Mouse (Mus musculus) kidney, embryonic 14.5 days (tissue): Measurements from ENCODE around the gene Hivep3. TPM values are rescaled to one million over a fixed set of nuclear protein-coding genes. Genes with fewer than 3 reads are reported as not detected.

Source experiments
- ATAC-seq: fragments of 200-750 bp; cut with Nextera tagmentation; 2 replicates; pipeline ENCODE4 v1.8.0; 2017; ENCODE audit warnings: moderate number of reproducible peaks, mild to moderate bottlenecking, moderate TSS enrichment, moderate library complexity; ENCODE audit not compliant: low FRiP score, low TSS enrichment
- H3K27ac ChIP-seq: fragments of 300-500 bp; sonication (generic); 2 replicates; pipeline ENCODE4 v1.5.1; 2014; ENCODE audit warnings: low read depth, mild to moderate bottlenecking, low read length, moderate library complexity, mixed read lengths
- H3K27me3 ChIP-seq: fragments of 300-500 bp; sonication (generic); 2 replicates; pipeline ENCODE4 v1.6.1; 2014; ENCODE audit warnings: mild to moderate bottlenecking, low read length; ENCODE audit not compliant: control insufficient read depth, insufficient read depth
- H3K36me3 ChIP-seq: fragments of 300-500 bp; sonication (generic); 2 replicates; pipeline ENCODE4 v1.6.1; 2014; ENCODE audit warnings: low read length, mixed read lengths; ENCODE audit not compliant: control insufficient read depth, insufficient read depth
- H3K4me1 ChIP-seq: fragments of 300-500 bp; sonication (generic); 2 replicates; pipeline ENCODE4 v1.6.1; 2014; ENCODE audit warnings: low read length, mixed read lengths; ENCODE audit not compliant: control insufficient read depth, insufficient read depth
- H3K4me2 ChIP-seq: fragments of 300-500 bp; sonication (generic); replicated peaks from 2 replicates; pipeline ENCODE4 v1.6.1; 2014; ENCODE audit warnings: low read depth, mild to moderate bottlenecking, low read length
- H3K4me3 ChIP-seq: fragments of 300-500 bp; sonication (generic); 2 replicates; pipeline ENCODE4 v1.5.1; 2014; ENCODE audit warnings: mild to moderate bottlenecking, low read length
- H3K9ac ChIP-seq: fragments of 300-500 bp; sonication (generic); 2 replicates; pipeline ENCODE4 v1.6.1; 2014; ENCODE audit warnings: low read depth, mild to moderate bottlenecking, low read length, moderate library complexity
- H3K9me3 ChIP-seq: fragments of 300-500 bp; sonication (generic); 2 replicates; pipeline ENCODE4 v1.6.1; 2016; ENCODE audit warnings: low read length; ENCODE audit not compliant: control insufficient read depth
- WGBS: fragments of 180-500 bp; shearing (Covaris S2); extraction: QIAGEN DNeasy Blood & Tissue Kit; methylation state at CpG from one replicate; pipeline ENCODE4 v1.1.7; 2014; 5-methylcytosine and 5-hydroxymethylcytosine counted together
- polyA plus RNA-seq: library from polyadenylated mRNA; unstranded; fragments of >200 nt; fragmentation: Nextera tagmentation; extraction: Ambion mirVana; gene quantifications from 2 replicates; pipeline ENCODE4 v1.2.1, GENCODE M21; 2014

The Hivep3 gene
- polyA plus RNA-seq, 1 experiment from 2014 or later: 6.3 TPM

GRCm38 (mm10) chr4:120164316-120164715 is 430.7 kb downstream of the Hivep3 start:
- Histone ChIP-seq H3K27ac (no peak overlapping the region), H3K4me3 (no peak overlapping the region), H3K9me3 (no peaks in the 10 kb centered on the region), H3K9ac (no peak overlapping the region), H3K4me1 (peaks cover 8% of the 10 kb centered on the region; the same call in 1 of the 2 replicates), H3K36me3 (no peaks in the 10 kb centered on the region), H3K27me3 (no peaks in the 10 kb centered on the region; the same call in 1 of the 2 replicates), H3K4me2 (no peak overlapping the region)
- ATAC-seq: no peak
- WGBS: 76% methylated on average over 5 of the region's 5 CpGs

- Histone ChIP-seq H3K4me2 (no peak overlapping the region), H3K4me3 (no peak overlapping the region), H3K27me3 (no peaks in the 10 kb centered on the region; the same call in 1 of the 2 replicates), H3K27ac (no peak overlapping the region), H3K4me1 (no peaks in the 10 kb centered on the region), H3K9me3 (no peaks in the 10 kb centered on the region), H3K9ac (no peak overlapping the region), H3K36me3 (no peaks in the 10 kb centered on the region)
- no peak for ATAC-seq
- WGBS: 76% methylated on average over 6 of the region's 6 CpGs
These were observed 434.2 kb downstream of the Hivep3 start for GRCm38 (mm10) chr4:120167778-120168177.

DNA sequence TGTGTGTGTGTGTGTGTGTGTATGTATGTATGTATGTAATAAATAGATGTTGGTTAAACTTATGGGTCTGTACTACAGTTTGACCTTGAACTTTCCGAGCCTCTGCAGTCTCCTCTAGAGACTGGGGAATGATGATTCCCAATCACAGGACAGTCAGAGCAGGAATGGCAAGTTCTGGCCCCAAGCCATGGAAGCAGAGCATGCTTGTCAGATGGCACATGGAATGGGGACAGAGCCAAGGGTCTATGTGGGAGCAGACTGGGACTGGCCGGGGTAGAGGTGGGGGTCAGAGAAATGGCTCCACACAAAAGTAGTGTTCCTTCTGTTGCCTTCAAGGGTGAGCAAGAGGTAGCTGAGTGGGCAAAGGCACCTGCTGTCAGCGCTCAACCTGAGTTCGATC is 434.8 kb downstream of the Hivep3 start:
- 93% methylated on average over 4 of the region's 4 CpGs for WGBS

GRCm38 (mm10) chr4:120170387-120170936 is 436.9 kb downstream of the Hivep3 start:
- 35% methylated on average over 9 of the region's 9 CpGs for WGBS
- Histone ChIP-seq H3K27me3 (no peaks in the 10 kb centered on the region), H3K4me1 (no peaks in the 10 kb centered on the region), H3K9ac (no peak overlapping the region), H3K27ac (no peak overlapping the region), H3K9me3 (no peaks in the 10 kb centered on the region), H3K4me3 (no peak overlapping the region), H3K36me3 (no peaks in the 10 kb centered on the region), H3K4me2 (no peak overlapping the region)
- no peak for ATAC-seq

More for the DNA sequence above, 434.8 kb downstream of the Hivep3 start:
- Histone ChIP-seq H3K4me2 (no peak overlapping the region), H3K9ac (no peak overlapping the region), H3K4me3 (no peak overlapping the region), H3K36me3 (no peaks in the 10 kb centered on the region), H3K27me3 (no peaks in the 10 kb centered on the region; the same call in 1 of the 2 replicates), H3K9me3 (no peaks in the 10 kb centered on the region), H3K4me1 (no peaks in the 10 kb centered on the region), H3K27ac (no peak overlapping the region)
- no peak for ATAC-seq

DNA sequence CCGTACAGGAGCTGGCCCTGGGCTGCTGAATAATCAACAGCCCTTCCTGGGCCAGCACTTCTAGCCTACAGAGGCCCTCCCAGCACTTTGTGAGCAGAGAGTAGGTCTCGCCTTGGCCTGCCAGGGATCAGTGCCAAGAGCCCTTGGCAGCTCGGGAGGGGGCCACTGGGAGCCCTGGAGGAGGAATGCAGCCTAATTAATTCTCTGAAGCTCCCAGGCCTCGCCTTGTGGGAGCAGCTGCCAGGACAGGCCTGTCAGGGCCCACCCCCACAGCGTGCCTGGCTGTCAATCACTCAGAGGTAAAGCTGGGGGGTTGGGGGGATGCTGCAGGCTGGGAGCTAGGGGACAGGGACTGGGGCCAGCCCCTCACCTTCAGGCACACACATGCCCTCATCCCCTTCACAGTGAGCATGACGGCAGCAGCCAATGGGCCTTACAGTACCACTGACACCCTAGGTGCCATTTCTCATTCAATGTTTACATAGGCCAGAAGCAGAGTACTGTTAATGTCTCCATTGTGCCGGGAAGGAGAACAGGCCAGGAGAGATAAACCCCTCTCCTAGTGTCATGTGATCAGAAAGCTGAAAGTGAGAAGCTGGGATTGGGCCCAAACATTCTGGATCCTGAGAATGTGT is 438.6 kb downstream of the Hivep3 start:
- H3K4me1 ChIP-seq: no peaks in the 10 kb centered on the region
- 25% methylated on average over 7 of the region's 7 CpGs for WGBS
- no peak for ATAC-seq
- H3K9me3 ChIP-seq: no peaks in the 10 kb centered on the region
- no peak overlapping the region for H3K9ac ChIP-seq
- H3K27ac ChIP-seq: no peak overlapping the region
- H3K4me2 ChIP-seq: no peak overlapping the region
- H3K36me3 ChIP-seq: no peaks in the 10 kb centered on the region
- H3K4me3 ChIP-seq: no peak overlapping the region
- no peaks in the 10 kb centered on the region for H3K27me3 ChIP-seq

GRCm38 (mm10) chr4:120179123-120179522 is 445.5 kb downstream of the Hivep3 start:
- H3K4me2 ChIP-seq: no peak overlapping the region

GRCm38 (mm10) chr4:120180535-120180934 is 447.0 kb downstream of the Hivep3 start:
- H3K9me3 ChIP-seq: no peaks in the 10 kb centered on the region
- H3K4me2 ChIP-seq: no peak overlapping the region
- H3K27me3 ChIP-seq: no peaks in the 10 kb centered on the region
- no peaks in the 10 kb centered on the region for H3K4me1 ChIP-seq
- H3K9ac ChIP-seq: no peak overlapping the region
- H3K36me3 ChIP-seq: no peaks in the 10 kb centered on the region
- no peak overlapping the region for H3K4me3 ChIP-seq
- no peak overlapping the region for H3K27ac ChIP-seq
- ATAC-seq: no peak

More at GRCm38 (mm10) chr4:120179123-120179522, 445.5 kb downstream of the Hivep3 start:
- H3K9ac ChIP-seq: no peak overlapping the region
- H3K27me3 ChIP-seq: no peaks in the 10 kb centered on the region
- ATAC-seq: no peak
- H3K4me1 ChIP-seq: no peaks in the 10 kb centered on the region
- H3K27ac ChIP-seq: no peak overlapping the region
- H3K9me3 ChIP-seq: no peaks in the 10 kb centered on the region
- WGBS: 85% methylated on average over 4 of the region's 4 CpGs
- no peak overlapping the region for H3K4me3 ChIP-seq
- no peaks in the 10 kb centered on the region for H3K36me3 ChIP-seq

GRCm38 (mm10) chr4:120184374-120184991 is 450.9 kb downstream of the Hivep3 start:
- ATAC-seq: no peak
- no peaks in the 10 kb centered on the region for H3K4me1 ChIP-seq
- no peaks in the 10 kb centered on the region for H3K9me3 ChIP-seq
- H3K4me3 ChIP-seq: no peak overlapping the region
- H3K9ac ChIP-seq: no peak overlapping the region
- WGBS: 27% methylated on average over 5 of the region's 5 CpGs
- H3K27me3 ChIP-seq: no peaks in the 10 kb centered on the region
- H3K36me3 ChIP-seq: no peaks in the 10 kb centered on the region
- H3K27ac ChIP-seq: no peak overlapping the region
- H3K4me2 ChIP-seq: no peak overlapping the region

GRCm38 (mm10) chr4:120186441-120186840 is 452.9 kb downstream of the Hivep3 start:
- 90% methylated on average over 1 of the region's 1 CpGs for WGBS
- Histone ChIP-seq H3K4me1 (no peaks in the 10 kb centered on the region), H3K27ac (no peak overlapping the region), H3K4me2 (no peak overlapping the region), H3K4me3 (no peak overlapping the region), H3K27me3 (no peaks in the 10 kb centered on the region), H3K9me3 (no peaks in the 10 kb centered on the region), H3K36me3 (no peaks in the 10 kb centered on the region), H3K9ac (no peak overlapping the region)
- no peak for ATAC-seq
